Comparison of ENCODE assay signal across 9 mouse cellular contexts in the genomic region with DNA sequence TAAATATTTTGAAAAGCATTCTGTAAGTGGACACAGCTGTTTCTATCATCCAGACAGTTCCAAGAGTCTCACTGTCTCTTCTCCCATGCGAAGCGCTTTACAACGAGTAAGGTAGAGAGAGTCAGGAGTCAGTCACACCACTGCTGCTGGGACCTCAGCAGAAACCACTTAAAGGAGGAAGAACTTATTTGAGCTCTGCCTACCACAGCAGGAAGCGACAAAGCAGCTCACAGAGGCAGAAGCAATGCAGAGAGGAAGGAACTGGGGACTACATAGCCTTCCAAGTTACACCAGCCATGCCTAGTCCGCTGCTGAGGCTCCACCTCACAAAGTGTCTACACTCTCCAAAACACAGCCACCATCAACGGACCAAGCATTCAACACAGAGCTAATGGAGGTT. TPM values are rescaled to one million over a fixed set of nuclear protein-coding genes. Genes with fewer than 3 reads are reported as not detected.
A peak's percentile ranks its signal among the peaks of the same experiment; 100 is the strongest.
DNase-seq lines count a peak whose midpoint lies in the region; ATAC-seq and TF ChIP-seq lines count a peak whose summit lies in the region.
"Had no signal": no experiment of that assay in that cellular context is flagged by ENCODE, and none has a peak within 500 bp of the region (broad histone marks: within the 10 kb centered on the region; RNA-seq: fewer than 3 reads in every experiment).

No protein-coding gene starts in this region.

- 37% methylated on average over 6 of the region's 6 CpGs for WGBS in intestine, embryonic 15.5 days
- WGBS in midbrain, embryonic 13.5 days, result 67% methylated on average over 6 of the region's 6 CpGs

- H3K36me3 ChIP-seq in MEL (ENCODE audit: control insufficient read depth in 1 of 2, insufficient read depth in 2 of 2, low read length in 2 of 2), result peaks cover 0 to 27% of the 10 kb centered on the region in 2 experiments; a peak in 2 of 4 replicates
- H3K36me3 ChIP-seq in intestine, embryonic 15.5 days, result no peaks in the 10 kb centered on the region
- H3K36me3 ChIP-seq in midbrain, embryonic 13.5 days, result no peaks in the 10 kb centered on the region
- H3K36me3 ChIP-seq: hindbrain, embryonic 15.5 days had no signal

- H3K79me2 ChIP-seq in MEL (ENCODE audit: control insufficient read depth, insufficient read depth, low read length, poor library complexity), result peaks cover 65% of the 10 kb centered on the region

- peak overlapping the region; percentile 39 for H3K27ac ChIP-seq in MEL (ENCODE audit: control insufficient read depth, low read depth, low read length)
- H3K27ac ChIP-seq in intestine, embryonic 15.5 days, result peak overlapping the region; percentile 9
- H3K27ac ChIP-seq in midbrain, embryonic 13.5 days, result no peak overlapping the region
- H3K27ac ChIP-seq: hindbrain, embryonic 15.5 days had no signal

- H3K27me3 ChIP-seq in MEL (ENCODE audit: control insufficient read depth in 1 of 2, insufficient read depth in 2 of 2, low read length in 2 of 2), result no peaks in the 10 kb centered on the region
- no peaks in the 10 kb centered on the region for H3K27me3 ChIP-seq in intestine, embryonic 15.5 days (replicated peaks)
- no peaks in the 10 kb centered on the region for H3K27me3 ChIP-seq in midbrain, embryonic 13.5 days
- H3K27me3 ChIP-seq: hindbrain, embryonic 15.5 days had no signal

- no peak for TF ChIP-seq CTCF in MEL (IDR thresholded peaks at IDR 0.05 in 2 of 3, conservative IDR thresholded peaks at IDR 0.05 in 1 of 3; ENCODE audit: control insufficient read depth in 1 of 3, insufficient read depth in 1 of 3, low read depth in 2 of 3, low read length in 3 of 3, poor library complexity in 1 of 3, severe bottlenecking in 1 of 3)

- peak; percentile 65 for ATAC-seq in intestine, embryonic 15.5 days
- ATAC-seq in monocyte, adult 5-6 weeks (replicated peaks; ENCODE audit: insufficient number of reproducible peaks, low FRiP score, low TSS enrichment, poor library complexity, severe bottlenecking), result peak; percentile 87
- ATAC-seq in midbrain, embryonic 13.5 days, result no peak
- ATAC-seq in erythroblast, adult 5-6 weeks (replicated peaks; ENCODE audit: low FRiP score, poor library complexity, severe bottlenecking), result no peak

- no peak for TF ChIP-seq POLR2A in MEL (IDR thresholded peaks at IDR 0.05; ENCODE audit: control insufficient read depth in 1 of 2, insufficient read depth in 1 of 2, low read depth in 1 of 2, low read length in 2 of 2, poor library complexity in 1 of 2)

- TF ChIP-seq RAD21 in MEL (IDR thresholded peaks at IDR 0.05; ENCODE audit: low read depth, low read length), result no peak

- DNase-seq in 416B (ENCODE audit: low read depth) (peak; percentile 93), MEL (ENCODE audit: low read depth, low spot score) (peak; percentile 86)
- DNase-seq in gastrocnemius, postnatal 4 days (ENCODE audit: low spot score in 2 of 2), result no peak
- DNase-seq in urinary bladder, postnatal 25 days (ENCODE audit: low spot score), result no peak

- H3K9ac ChIP-seq in MEL (ENCODE audit: control insufficient read depth, low read depth, low read length, poor library complexity, severe bottlenecking), result peak overlapping the region; percentile 34
- H3K9ac ChIP-seq in intestine, embryonic 15.5 days, result no peak overlapping the region
- no peak overlapping the region for H3K9ac ChIP-seq in midbrain, embryonic 13.5 days (replicated peaks)
- H3K9ac ChIP-seq: hindbrain, embryonic 15.5 days had no signal

- TF ChIP-seq EP300 in MEL (IDR thresholded peaks at IDR 0.05; ENCODE audit: low read depth in 1 of 2, low read length in 2 of 2), result no peak

- H3K4me3 ChIP-seq in MEL (ENCODE audit: control insufficient read depth in 1 of 2, insufficient read depth in 1 of 2, low read depth in 2 of 2, low read length in 2 of 2), result peak overlapping the region; percentile 19 to 25; a peak in 2 of 4 replicates
- H3K4me3 ChIP-seq in intestine, embryonic 15.5 days (replicated peaks), result no peak overlapping the region
- no peak overlapping the region for H3K4me3 ChIP-seq in midbrain, embryonic 13.5 days (replicated peaks)
- H3K4me3 ChIP-seq: hindbrain, embryonic 15.5 days had no signal

- H3K4me2 ChIP-seq in intestine, embryonic 15.5 days (replicated peaks), result peak overlapping the region; percentile 2
- no peak overlapping the region for H3K4me2 ChIP-seq in midbrain, embryonic 13.5 days (replicated peaks)
- H3K4me2 ChIP-seq: hindbrain, embryonic 15.5 days had no signal

- H3K4me1 ChIP-seq in MEL (ENCODE audit: control insufficient read depth in 1 of 2, insufficient read depth in 2 of 2, low read length in 2 of 2), result peaks cover 18 to 28% of the 10 kb centered on the region in 2 experiments
- peaks cover 40% of the 10 kb centered on the region for H3K4me1 ChIP-seq in intestine, embryonic 15.5 days (replicated peaks)
- H3K4me1 ChIP-seq in midbrain, embryonic 13.5 days (replicated peaks), result peaks cover 24% of the 10 kb centered on the region

- H3K9me3 ChIP-seq in MEL (replicated peaks; ENCODE audit: insufficient read depth, low read length), result no peaks in the 10 kb centered on the region
- H3K9me3 ChIP-seq in intestine, embryonic 15.5 days, result no peaks in the 10 kb centered on the region
- H3K9me3 ChIP-seq in midbrain, embryonic 13.5 days, result no peaks in the 10 kb centered on the region
- H3K9me3 ChIP-seq: hindbrain, embryonic 15.5 days had no signal

TF ChIP-seq in MEL, 35 proteins besides CTCF, POLR2A, EP300 and RAD21:
- no peak for TF ChIP-seq E2F4 (IDR thresholded peaks at IDR 0.05; ENCODE audit: borderline replicate concordance, low read depth, low read length)
- no peak for TF ChIP-seq MYC (IDR thresholded peaks at IDR 0.05; ENCODE audit: low read depth, low read length)
- no peak for TF ChIP-seq BHLHE40 (IDR thresholded peaks at IDR 0.05; ENCODE audit: borderline replicate concordance, low read depth, low read length)
- TF ChIP-seq ZMIZ1 (IDR thresholded peaks at IDR 0.05; ENCODE audit: low read depth, low read length), result no peak
- TF ChIP-seq UBTF (IDR thresholded peaks at IDR 0.05; ENCODE audit: borderline replicate concordance, insufficient read depth, low read depth, low read length), result no peak
- no peak for TF ChIP-seq USF1 (IDR thresholded peaks at IDR 0.05; ENCODE audit: low read depth, low read length)
- TF ChIP-seq CHD1 (IDR thresholded peaks at IDR 0.05; ENCODE audit: low read depth, low read length), result no peak
- TF ChIP-seq NRF1 (IDR thresholded peaks at IDR 0.05; ENCODE audit: insufficient read depth, low read depth, low read length, poor library complexity, severe bottlenecking), result no peak
- no peak for TF ChIP-seq MAX (IDR thresholded peaks at IDR 0.05; ENCODE audit: low read length)
- TF ChIP-seq TBP (IDR thresholded peaks at IDR 0.05; ENCODE audit: low read depth, low read length), result peak; percentile 37; the same call in 1 of the 2 replicates
- peak; percentile 32; the same call in 1 of the 2 replicates for TF ChIP-seq ELF1 (IDR thresholded peaks at IDR 0.05; ENCODE audit: low read depth, low read length)
- TF ChIP-seq RCOR1 (IDR thresholded peaks at IDR 0.05; ENCODE audit: low read depth, low read length), result no peak
- no peak for TF ChIP-seq MAZ (IDR thresholded peaks at IDR 0.05; ENCODE audit: low read depth, low read length)

RNA-seq across cellular contexts. Expression of a gene that starts 9.2 kb away (rescaled TPM):
- 19.1 and 23.9 TPM in 2 replicates for total RNA-seq in MEL (2012; rRNA removed)
- polyA plus RNA-seq in MEL (2012; ENCODE audit: insufficient read depth in 1 of 2, insufficient read length in 2 of 2, low read depth in 1 of 2, low replicate concordance in 2 of 2, missing spikeins in 1 of 2), result 10 to 100 TPM in 1 of 2 experiments, not detected in 1; 17.2 TPM
- 17.4 and 18.6 TPM in 2 replicates for polyA plus RNA-seq in intestine, embryonic 15.5 days (2015; fragmentation: Nextera tagmentation; extraction: Ambion mirVana)
- total RNA-seq in monocyte, adult 5-6 weeks (2017), result 89.4 to 118 TPM (median 107 TPM) in 3 replicates
- 12.9 and 13.2 TPM in 2 replicates for polyA plus RNA-seq in midbrain, embryonic 13.5 days (2015; fragmentation: Nextera tagmentation; extraction: Ambion mirVana)
- total RNA-seq in gastrocnemius, postnatal 4 days (2021), result 10 to 100 TPM; 30.5 to 34.3 TPM
- 6.9 and 14.4 TPM in 2 replicates for total RNA-seq in erythroblast, adult 5-6 weeks (2015; ENCODE audit: low replicate concordance)
- total RNA-seq in erythroblast, adult 5-6 weeks (2017; ENCODE audit: low replicate concordance), result 10.5 and 23.1 TPM in 2 replicates

Comparison
In these comparisons a context has a peak if more than half of its experiments do, and no peak if none do; other contexts are left out.
1. DNase-seq: peak in 416B (single experiment) and MEL (single experiment); none in gastrocnemius, postnatal 4 days (0 of 2) and urinary bladder, postnatal 25 days (single experiment).
2. H3K4me3 ChIP-seq: peak in MEL (2 of 2); none in intestine, embryonic 15.5 days (single experiment) and midbrain, embryonic 13.5 days (single experiment).
3. ATAC-seq: peak in intestine, embryonic 15.5 days (single experiment) and monocyte, adult 5-6 weeks (single experiment); none in midbrain, embryonic 13.5 days (single experiment) and erythroblast, adult 5-6 weeks (single experiment).